Mouse (Mus musculus) gastrocnemius, postnatal 25 days (tissue): ENCODE measurements around the gene Gm4922. TPM values are rescaled to one million over a fixed set of nuclear protein-coding genes. Genes with fewer than 3 reads are reported as not detected.

Experiments
- total RNA-seq, 2 experiments: library from RNA; stranded (reverse); gene quantifications; 1 replicate in 1 of 2; 2 replicates in 1 of 2; pipeline ENCODE4 v1.2.3; 2021

Gene Gm4922
- total RNA-seq, 2 experiments from 2014 or later: not detected

Other genes starting within 250 kb of the Gm4922 start
- gene Hebp2, start 240.7 kb downstream of the Gm4922 start, total RNA-seq: under 1 TPM; 0.59 to 0.91 TPM
- gene Arfgef3, start 42.8 kb downstream of the Gm4922 start, total RNA-seq: under 1 TPM; 0.32 to 0.49 TPM
- 1 to 10 TPM; 1.5 to 2.2 TPM for gene Perp, start 58.2 kb upstream of the Gm4922 start, total RNA-seq
- 1 to 10 TPM; 2.2 to 2.7 TPM for gene Tnfaip3, start 228.9 kb upstream of the Gm4922 start, total RNA-seq